Mouse (Mus musculus) heart, embryonic 16.5 days (tissue): Measurements from ENCODE around the gene Gm20812. TPM values are rescaled to one million over a fixed set of nuclear protein-coding genes. Genes with fewer than 3 reads are reported as not detected.
"Not testable (repeated sequence)": the region's sequence is repeated elsewhere in the genome, so short reads cannot be mapped to it uniquely, and the experiment has no call there.

Experiments used
- ATAC-seq: fragments of 200-750 bp; cut with Nextera tagmentation; replicated peaks from 2 replicates; pipeline ENCODE4 v1.8.0; 2017; ENCODE audit warnings: moderate number of reproducible peaks; ENCODE audit not compliant: insufficient read depth, low FRiP score; ENCODE audit errors: extremely low read depth
- H3K27ac ChIP-seq: fragments of 300-500 bp; sonication (generic); 2 replicates; pipeline ENCODE4 v1.5.1; 2014; ENCODE audit warnings: mild to moderate bottlenecking, low read length, control low read depth, moderate library complexity
- H3K27me3 ChIP-seq: fragments of 300-500 bp; sonication (generic); 2 replicates; pipeline ENCODE4 v1.6.1; 2014; ENCODE audit warnings: low read length, mixed read lengths; ENCODE audit not compliant: control insufficient read depth, insufficient read depth
- H3K36me3 ChIP-seq: fragments of 300-500 bp; sonication (generic); 2 replicates; pipeline ENCODE4 v1.6.1; 2014; ENCODE audit not compliant: control insufficient read depth, insufficient read depth
- H3K4me1 ChIP-seq: fragments of 300-500 bp; sonication (generic); 2 replicates; pipeline ENCODE4 v1.6.1; 2014; ENCODE audit warnings: low read length, mixed read lengths; ENCODE audit not compliant: control insufficient read depth, insufficient read depth
- H3K4me2 ChIP-seq: fragments of 300-500 bp; sonication (generic); 2 replicates; pipeline ENCODE4 v1.6.1; 2014; ENCODE audit warnings: low read depth, mild to moderate bottlenecking, control low read depth, low read length
- H3K4me3 ChIP-seq: fragments of 300-500 bp; sonication (generic); 2 replicates; pipeline ENCODE4 v1.5.1; 2014; ENCODE audit warnings: mild to moderate bottlenecking, control low read depth, low read length
- H3K9ac ChIP-seq: fragments of 300-500 bp; sonication (generic); 2 replicates; pipeline ENCODE4 v1.6.1; 2014; ENCODE audit warnings: low read length, control low read depth
- H3K9me3 ChIP-seq: fragments of 300-500 bp; sonication (generic); replicated peaks from 2 replicates; pipeline ENCODE4 v1.6.1; 2016; ENCODE audit warnings: low read length; ENCODE audit not compliant: control insufficient read depth
- WGBS: fragments of 180-500 bp; shearing (Covaris S2); extraction: QIAGEN DNeasy Blood & Tissue Kit; methylation state at CpG from one replicate; pipeline ENCODE4 v1.1.7; 2014; 5-methylcytosine and 5-hydroxymethylcytosine counted together
- polyA plus RNA-seq: library from polyadenylated mRNA; unstranded; fragments of >200 nt; fragmentation: Nextera tagmentation; extraction: Ambion mirVana; gene quantifications from 2 replicates; pipeline ENCODE4 v1.2.1, GENCODE M21; 2015

The Gm20812 gene
- polyA plus RNA-seq = not detected in 2 replicates

GRCm38 (mm10) chrY:12381681-12382080 is at the start of gene Gm20812:
Gene Gm20812 (plus strand): TSS chrY:12381981.
- H3K9ac ChIP-seq, H3K4me1 ChIP-seq, H3K9me3 ChIP-seq, H3K4me2 ChIP-seq, ATAC-seq, H3K27ac ChIP-seq, H3K27me3 ChIP-seq, H3K4me3 ChIP-seq, H3K36me3 ChIP-seq: not testable (repeated sequence)
- WGBS = no CpG with 5 or more reads among the region's 3 CpGs

Other genes with a start within 250 kb of the Gm20812 start
- gene Gm29554, start 108.0 kb upstream of the Gm20812 start, polyA plus RNA-seq = not detected in 2 replicates